Mouse (Mus musculus) lung, postnatal 0 days (tissue): ENCODE results near the gene Psors1c2. TPM values are rescaled to one million over a fixed set of nuclear protein-coding genes. Genes with fewer than 3 reads are reported as not detected.

Experiments used
- ATAC-seq: fragments of 200-750 bp; cut with Nextera tagmentation; 2 replicates; pipeline ENCODE4 v1.8.0; 2017; ENCODE audit warnings: moderate library complexity
- DNase-seq: peaks from one replicate; pipeline ENCODE4 v3.0.0-alpha.2; 2016; ENCODE audit warnings: low spot score
- H3K27ac ChIP-seq: fragments of 300-500 bp; sonication (generic); 2 replicates; pipeline ENCODE4 v1.5.1; 2014; ENCODE audit warnings: antibody characterized with exemption, mild to moderate bottlenecking, low read length, mixed read lengths
- H3K27me3 ChIP-seq: fragments of 300-500 bp; sonication (generic); replicated peaks from 2 replicates; pipeline ENCODE4 v1.6.1; 2014; ENCODE audit warnings: low read length, mixed read lengths; ENCODE audit not compliant: insufficient read depth
- H3K36me3 ChIP-seq: fragments of 300-500 bp; sonication (generic); 2 replicates; pipeline ENCODE4 v1.6.1; 2014; ENCODE audit warnings: low read length, mixed read lengths; ENCODE audit not compliant: insufficient read depth
- H3K4me1 ChIP-seq: fragments of 300-500 bp; sonication (generic); 2 replicates; pipeline ENCODE4 v1.6.1; 2014; ENCODE audit warnings: antibody characterized with exemption, low read depth, low read length, mixed read lengths; ENCODE audit not compliant: insufficient read depth
- H3K4me2 ChIP-seq: fragments of 300-500 bp; sonication (generic); replicated peaks from 2 replicates; pipeline ENCODE4 v1.6.1; 2014; ENCODE audit warnings: low read depth, mild to moderate bottlenecking, low read length, moderate library complexity, mixed read lengths
- H3K4me3 ChIP-seq: fragments of 300-500 bp; sonication (generic); 2 replicates; pipeline ENCODE4 v1.5.1; 2014; ENCODE audit warnings: low read depth, low read length
- H3K9ac ChIP-seq: fragments of 300-500 bp; sonication (generic); replicated peaks from 2 replicates; pipeline ENCODE4 v1.6.1; 2014; ENCODE audit warnings: low read depth, mild to moderate bottlenecking
- H3K9me3 ChIP-seq: fragments of 300-500 bp; sonication (generic); 2 replicates; pipeline ENCODE4 v1.6.1; 2016; ENCODE audit warnings: low read length, mixed read lengths
- CTCF ChIP-seq: IDR thresholded peaks from 2 replicates; pipeline ENCODE4 v1.5.1; 2016; ENCODE audit warnings: antibody characterized with exemption, mild to moderate bottlenecking
- EP300 ChIP-seq: IDR thresholded peaks from 2 replicates; pipeline ENCODE4 v1.6.1; 2016; ENCODE audit warnings: antibody characterized with exemption, mild to moderate bottlenecking, control low read depth
- WGBS: fragments of 180-500 bp; shearing (Covaris S2); extraction: QIAGEN DNeasy Blood & Tissue Kit; methylation state at CpG from one replicate; pipeline ENCODE4 v1.1.7; 2014; 5-methylcytosine and 5-hydroxymethylcytosine counted together
- polyA plus RNA-seq: library from polyadenylated mRNA; unstranded; fragments of >200 nt; fragmentation: Nextera tagmentation; extraction: Ambion mirVana; gene quantifications from 2 replicates; pipeline ENCODE4 v1.2.1, GENCODE M21; 2015

The Psors1c2 gene
- polyA plus RNA-seq, 1 experiment from 2014 or later = not detected

DNA sequence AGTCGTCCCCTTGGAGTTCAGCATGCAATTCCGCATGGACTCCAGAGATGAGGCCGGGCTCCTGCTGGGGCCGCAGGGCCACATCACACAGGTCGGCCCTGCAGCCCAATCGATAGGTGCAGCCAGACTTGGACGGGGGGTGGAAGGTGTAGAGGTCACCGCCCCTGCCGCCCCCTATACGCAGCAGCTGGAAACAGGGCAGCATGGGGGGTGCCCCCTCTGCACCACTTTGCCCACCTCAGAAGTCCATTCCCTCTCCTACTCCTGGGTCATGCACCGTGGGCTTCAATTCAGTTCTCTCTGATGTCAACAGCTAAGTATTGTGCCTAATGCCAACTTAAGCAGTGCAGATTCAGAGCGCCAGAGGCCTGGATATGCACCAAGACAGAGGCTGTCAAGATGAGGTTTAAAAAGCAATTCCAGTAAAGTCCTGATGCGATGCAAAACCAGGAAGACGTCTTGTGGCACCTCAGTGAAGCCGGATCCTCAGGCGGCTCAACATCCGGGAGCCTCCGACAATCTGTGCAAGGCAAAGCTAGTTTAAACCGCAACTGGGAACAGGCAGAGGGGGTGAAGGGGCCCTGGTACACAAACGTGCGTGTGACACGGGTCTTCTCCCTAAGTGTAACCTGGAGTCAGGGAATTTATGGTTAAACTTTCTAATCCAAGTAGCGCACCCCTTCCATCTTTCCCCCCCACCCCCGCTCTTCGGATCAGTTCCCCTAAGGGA is 16.9 kb upstream of the Psors1c2 start:
- peak overlapping the region; percentile 44 for H3K9ac ChIP-seq
- H3K4me1 ChIP-seq = peaks cover 9% of the 10 kb centered on the region; the same call in 1 of the 2 replicates
- no peak for TF ChIP-seq EP300
- no peak for TF ChIP-seq CTCF
- no peaks in the 10 kb centered on the region for H3K36me3 ChIP-seq
- ATAC-seq (no peak), DNase-seq (peak; percentile 65)
- no peaks in the 10 kb centered on the region for H3K27me3 ChIP-seq
- H3K4me3 ChIP-seq = peak overlapping the region; percentile 52
- 5% methylated on average over 25 of the region's 25 CpGs for WGBS
- peak overlapping the region; percentile 17; the same call in 1 of the 2 replicates for H3K27ac ChIP-seq
- no peaks in the 10 kb centered on the region for H3K9me3 ChIP-seq
- H3K4me2 ChIP-seq = peak overlapping the region; percentile 90

- Histone ChIP-seq H3K4me2 (peak within 1 kb of the TSS; percentile 90), H3K9ac (peak within 1 kb of the TSS; percentile 44), H3K36me3 (0 out of 2 replicates have a peak, but pooled peaks cover 4% of the 10 kb centered on the region), H3K27ac (peak within 1 kb of the TSS; percentile 17), H3K4me1 (peaks cover 9% of the 10 kb centered on the region; the same call in 1 of the 2 replicates), H3K9me3 (no peaks in the 10 kb centered on the region), H3K4me3 (peak within 1 kb of the TSS; percentile 52), H3K27me3 (no peaks in the 10 kb centered on the region)
- ATAC-seq (peak; percentile 98), DNase-seq (peak; percentile 99)
- 1% methylated on average over 65 of the region's 67 CpGs for WGBS
- TF ChIP-seq EP300 (peak; percentile 68; the same call in 1 of the 2 replicates), CTCF (no peak)
Observed at GRCm38 (mm10) chr17:35516652-35517500, 16.1 kb upstream of the Psors1c2 start, which contains the start of the genes Tcf19 and Cchcr1. TSS of gene Tcf19 (minus strand) at chr17:35516824. TSS of gene Cchcr1 (plus strand) at chr17:35517100.

DNA sequence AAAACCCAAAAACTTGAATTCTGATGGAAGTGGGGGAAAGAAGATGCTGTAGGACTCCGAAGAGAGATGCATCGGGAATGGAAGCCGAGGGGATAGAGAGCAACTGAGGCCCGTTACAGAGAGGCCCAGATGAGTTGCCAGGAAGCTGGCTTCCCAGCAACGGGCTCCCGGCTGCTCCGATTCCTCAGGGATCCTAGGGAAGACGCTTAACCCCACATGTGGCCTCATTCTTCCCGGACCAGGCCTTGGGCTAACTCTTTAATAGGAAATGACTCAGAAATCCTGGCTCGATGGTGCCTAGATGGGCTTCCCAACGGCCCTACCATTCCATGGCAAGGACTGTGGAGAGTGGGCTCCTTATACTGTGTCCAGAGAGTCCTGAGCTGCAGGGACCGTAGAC is 15.5 kb upstream of the Psors1c2 start:
- 6% methylated on average over 12 of the region's 12 CpGs for WGBS
- peaks cover 9% of the 10 kb centered on the region; the same call in 1 of the 2 replicates for H3K4me1 ChIP-seq
- DNase-seq (peak; percentile 16), ATAC-seq (no peak)
- peak overlapping the region; percentile 90 for H3K4me2 ChIP-seq
- peak overlapping the region; percentile 16; the same call in 1 of the 2 replicates for H3K27ac ChIP-seq
- TF ChIP-seq EP300 = no peak
- TF ChIP-seq CTCF = no peak
- H3K9ac ChIP-seq = peak overlapping the region; percentile 16; the same call in 1 of the 2 replicates
- 0 out of 2 replicates have a peak, but pooled peaks cover 4% of the 10 kb centered on the region for H3K36me3 ChIP-seq
- H3K9me3 ChIP-seq = no peaks in the 10 kb centered on the region
- no peaks in the 10 kb centered on the region for H3K27me3 ChIP-seq
- peak overlapping the region; percentile 52 for H3K4me3 ChIP-seq

GRCm38 (mm10) chr17:35524354-35524753 is 8.6 kb upstream of the Psors1c2 start:
- H3K27me3 ChIP-seq = no peaks in the 10 kb centered on the region

GRCm38 (mm10) chr17:35526644-35527043 is 6.4 kb upstream of the Psors1c2 start:
- Histone ChIP-seq H3K4me3 (no peak overlapping the region), H3K36me3 (peaks cover 6% of the 10 kb centered on the region; the same call in 1 of the 2 replicates), H3K9me3 (no peaks in the 10 kb centered on the region), H3K27me3 (no peaks in the 10 kb centered on the region), H3K4me1 (no peaks in the 10 kb centered on the region), H3K9ac (no peak overlapping the region), H3K4me2 (no peak overlapping the region), H3K27ac (no peak overlapping the region)
- ATAC-seq (no peak), DNase-seq (no peak)
- TF ChIP-seq CTCF = no peak
- no peak for TF ChIP-seq EP300
- 79% methylated on average over 8 of the region's 8 CpGs for WGBS

More at GRCm38 (mm10) chr17:35524354-35524753, 8.6 kb upstream of the Psors1c2 start:
- Histone ChIP-seq H3K4me2 (no peak overlapping the region), H3K9me3 (no peaks in the 10 kb centered on the region), H3K27ac (no peak overlapping the region), H3K9ac (no peak overlapping the region), H3K4me3 (no peak overlapping the region), H3K4me1 (no peaks in the 10 kb centered on the region), H3K36me3 (peaks cover 5% of the 10 kb centered on the region; the same call in 1 of the 2 replicates)
- TF ChIP-seq EP300 (no peak), CTCF (no peak)
- no peak for ATAC-seq
- DNase-seq = no peak
- WGBS = 80% methylated on average over 9 of the region's 9 CpGs

- Histone ChIP-seq H3K36me3 (peaks cover 4% of the 10 kb centered on the region; the same call in 1 of the 2 replicates), H3K9me3 (no peaks in the 10 kb centered on the region), H3K27ac (no peak overlapping the region), H3K4me2 (no peak overlapping the region), H3K9ac (no peak overlapping the region), H3K27me3 (no peaks in the 10 kb centered on the region), H3K4me3 (no peak overlapping the region), H3K4me1 (no peaks in the 10 kb centered on the region)
- TF ChIP-seq EP300 (no peak), CTCF (no peak)
- DNase-seq (no peak), ATAC-seq (no peak)
- 6% methylated on average over 3 of the region's 3 CpGs for WGBS
Observed at GRCm38 (mm10) chr17:35532360-35532759, 641 bp upstream of the Psors1c2 start.
